Mouse (Mus musculus) CD8-positive naive resting alpha-beta T cell, adult 2 months (primary cell): Measurements from ENCODE around the gene Chmp4b.

Experiments
- DNase-seq, 2 experiments: peaks; one replicate each; pipeline ENCODE4 v3.0.0; 2022; ENCODE audit warnings: low read depth in 2 of 2, low spot score in 2 of 2

Gene Chmp4b

GRCm38 (mm10) chr2:154716586-154716985 is 65.1 kb downstream of the Chmp4b start:
- no peak for DNase-seq

GRCm38 (mm10) chr2:154717081-154717480 is 65.6 kb downstream of the Chmp4b start:
- DNase-seq = no peak

GRCm38 (mm10) chr2:154718855-154719556 is 67.5 kb downstream of the Chmp4b start:
- no peak for DNase-seq

GRCm38 (mm10) chr2:154720315-154720714 is 68.8 kb downstream of the Chmp4b start:
- DNase-seq = no peak

GRCm38 (mm10) chr2:154723473-154723872 is 72.0 kb downstream of the Chmp4b start:
- DNase-seq = no peak

GRCm38 (mm10) chr2:154729737-154730136 is 78.2 kb downstream of the Chmp4b start:
- DNase-seq = no peak

GRCm38 (mm10) chr2:154730841-154731240 is 79.3 kb downstream of the Chmp4b start:
- DNase-seq = no peak

GRCm38 (mm10) chr2:154731916-154732315 is 80.4 kb downstream of the Chmp4b start:
- DNase-seq = no peak

- DNase-seq = no peak
These were observed 81.1 kb downstream of the Chmp4b start for GRCm38 (mm10) chr2:154732503-154733141.

- no peak for DNase-seq
These were observed 83.5 kb downstream of the Chmp4b start for GRCm38 (mm10) chr2:154734977-154735376.

- no peak for DNase-seq
These were observed 83.9 kb downstream of the Chmp4b start for GRCm38 (mm10) chr2:154735416-154735815.

GRCm38 (mm10) chr2:154735986-154736385 is 84.5 kb downstream of the Chmp4b start:
- DNase-seq = no peak

GRCm38 (mm10) chr2:154738621-154739020 is 87.1 kb downstream of the Chmp4b start:
- no peak for DNase-seq

GRCm38 (mm10) chr2:154742911-154743819 is 91.7 kb downstream of the Chmp4b start:
- DNase-seq = no peak

GRCm38 (mm10) chr2:154743915-154744314 is 92.4 kb downstream of the Chmp4b start:
- no peak for DNase-seq
